Mouse (Mus musculus) thymus, adult 2 months (tissue): ENCODE results near the gene Pth.

Source experiments
- CTCF ChIP-seq: fragments of 200-500 bp; IDR thresholded peaks from 2 replicates; pipeline ENCODE4 v1.5.1; 2012; ENCODE audit warnings: mild to moderate bottlenecking, control low read depth, low read length, moderate library complexity, borderline replicate concordance; ENCODE audit not compliant: control insufficient read depth, poor library complexity, insufficient read depth; ENCODE audit errors: extremely low read depth
- POLR2A ChIP-seq: fragments of 200-500 bp; IDR thresholded peaks from 2 replicates; pipeline ENCODE4 v1.6.1; 2012; ENCODE audit warnings: mild to moderate bottlenecking, low read length, control low read depth, moderate library complexity; ENCODE audit not compliant: control insufficient read depth, poor library complexity, insufficient read depth; ENCODE audit errors: extremely low read depth

GRCm38 (mm10) chr7:113347694-113348093 is 40.7 kb downstream of the Pth start:
- TF ChIP-seq CTCF: no peak
- no peak for TF ChIP-seq POLR2A
